Mouse (Mus musculus): ENCODE measurements at regions not wholly inside any gene's neighbourhood (a gene's known extent, or its start where the extent isn't known, plus 50 kb on each side); places are given as distances from the start of the nearest gene placed in this dataset.

DNA sequence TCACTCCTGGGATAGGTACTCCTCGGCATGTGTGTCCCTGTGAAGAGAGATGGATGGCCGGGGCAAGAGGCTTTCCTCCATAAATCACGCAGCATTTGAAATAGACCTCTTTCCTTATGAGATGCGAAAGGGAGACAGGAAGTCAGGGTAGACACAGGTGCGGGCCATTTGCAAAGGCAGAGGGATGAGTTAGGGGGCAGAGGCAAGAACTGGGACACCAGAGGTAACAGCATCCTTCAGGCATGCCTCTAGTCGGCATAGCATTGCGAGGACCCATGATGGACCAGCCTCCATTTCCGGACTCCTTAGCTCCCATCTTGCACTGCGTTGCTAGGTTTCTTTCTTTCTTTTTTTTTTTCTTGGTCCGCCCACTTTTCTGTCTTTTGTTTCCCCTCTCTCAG is 532.6 kb upstream of the Tbx3 start:
- no peak for ATAC-seq (replicated peaks; ENCODE audit: poor library complexity)

- ATAC-seq (replicated peaks; ENCODE audit: poor library complexity) = no peak
Measured at GRCm38 (mm10) chr5:119138293-119138692, 532.2 kb upstream of the Tbx3 start.

- ATAC-seq (replicated peaks; ENCODE audit: poor library complexity) = no peak
Measured at GRCm38 (mm10) chr5:119139336-119139735, 531.1 kb upstream of the Tbx3 start.

GRCm38 (mm10) chr5:119139816-119140215 is 530.7 kb upstream of the Tbx3 start:
- no peak for ATAC-seq (replicated peaks; ENCODE audit: poor library complexity)

- ATAC-seq (replicated peaks; ENCODE audit: poor library complexity) = no peak
Measured at GRCm38 (mm10) chr5:119143411-119143810, 527.1 kb upstream of the Tbx3 start.

DNA sequence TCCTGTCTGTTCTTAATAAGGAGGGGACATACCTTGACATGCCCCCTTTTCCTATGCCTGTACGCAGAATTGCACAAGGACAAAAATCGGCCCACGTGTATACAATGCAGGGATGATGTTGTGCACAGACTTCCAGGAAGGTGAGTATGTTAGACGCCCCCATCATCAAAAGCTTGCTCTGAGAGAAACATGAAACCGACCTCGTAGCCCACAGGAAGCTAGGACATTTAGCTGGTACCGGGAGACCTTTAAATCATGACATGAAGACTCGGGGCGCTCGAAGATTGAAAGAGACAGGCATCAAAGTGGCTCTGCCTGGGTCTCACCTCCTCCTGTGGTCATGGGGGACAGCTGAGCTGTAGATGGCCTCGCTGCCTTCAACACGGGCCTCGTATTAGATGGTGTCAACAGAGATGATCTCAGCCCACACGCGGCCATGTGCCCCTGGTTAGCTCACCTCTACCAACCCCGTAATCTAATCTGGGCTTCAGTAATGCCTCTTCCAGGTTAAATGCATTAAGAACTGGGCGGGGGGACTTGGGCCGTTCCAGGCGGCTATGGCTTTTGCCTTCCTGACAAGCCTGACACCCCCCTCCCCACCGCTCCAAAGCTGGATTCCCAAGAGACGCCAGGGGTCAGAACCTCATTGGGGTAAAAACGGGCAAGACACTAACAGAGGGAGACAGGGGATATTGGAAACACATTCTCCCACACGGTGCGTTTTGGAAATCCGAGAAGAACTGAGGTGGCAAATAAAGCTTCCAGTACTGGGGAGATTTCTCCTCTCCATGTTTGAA is 520.9 kb upstream of the Tbx3 start:
- no peak for ATAC-seq (replicated peaks; ENCODE audit: poor library complexity)

DNA sequence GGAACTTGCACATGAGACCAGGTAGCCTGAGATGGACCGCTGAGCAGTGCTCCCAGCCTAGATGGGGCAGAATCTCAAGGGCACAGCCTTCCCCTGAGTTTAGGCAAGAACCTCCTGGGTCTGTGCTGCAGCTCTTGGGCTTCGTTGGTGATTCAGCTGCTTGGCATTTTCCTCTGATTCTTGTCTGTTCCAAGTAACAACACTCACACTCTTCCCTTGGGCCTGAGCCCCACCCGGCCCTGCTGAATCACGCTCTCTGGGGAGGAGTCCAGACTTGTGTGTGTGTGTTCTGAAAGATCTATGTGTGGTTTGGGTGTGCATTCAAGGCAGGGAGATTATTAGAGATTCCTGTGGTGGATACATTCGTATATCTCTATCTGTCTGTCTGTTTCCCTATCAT is 517.4 kb upstream of the Tbx3 start:
- ATAC-seq (replicated peaks; ENCODE audit: poor library complexity) = no peak

DNA sequence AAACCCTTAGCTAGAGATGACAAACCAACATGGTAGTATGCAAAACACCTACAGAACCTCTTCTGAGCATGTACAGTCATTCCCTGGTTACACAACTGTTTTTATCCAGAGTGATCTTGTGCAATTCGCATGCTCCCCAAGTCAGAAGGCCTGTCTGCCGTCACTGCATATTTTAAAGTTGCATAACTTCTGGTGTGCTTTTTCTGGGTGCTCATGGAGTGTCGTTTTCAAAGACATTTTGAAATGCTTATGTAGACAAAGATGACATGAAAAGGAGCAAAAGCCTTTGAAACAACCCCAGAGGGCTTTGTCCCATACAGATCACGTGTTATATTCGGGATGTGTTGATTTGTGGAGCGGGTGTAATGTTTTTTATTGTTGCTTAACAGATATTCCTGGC is 513.8 kb upstream of the Tbx3 start:
- no peak for ATAC-seq (replicated peaks; ENCODE audit: poor library complexity)

GRCm38 (mm10) chr5:119158171-119158570 is 512.3 kb upstream of the Tbx3 start:
- ATAC-seq (replicated peaks; ENCODE audit: poor library complexity) = no peak

DNA sequence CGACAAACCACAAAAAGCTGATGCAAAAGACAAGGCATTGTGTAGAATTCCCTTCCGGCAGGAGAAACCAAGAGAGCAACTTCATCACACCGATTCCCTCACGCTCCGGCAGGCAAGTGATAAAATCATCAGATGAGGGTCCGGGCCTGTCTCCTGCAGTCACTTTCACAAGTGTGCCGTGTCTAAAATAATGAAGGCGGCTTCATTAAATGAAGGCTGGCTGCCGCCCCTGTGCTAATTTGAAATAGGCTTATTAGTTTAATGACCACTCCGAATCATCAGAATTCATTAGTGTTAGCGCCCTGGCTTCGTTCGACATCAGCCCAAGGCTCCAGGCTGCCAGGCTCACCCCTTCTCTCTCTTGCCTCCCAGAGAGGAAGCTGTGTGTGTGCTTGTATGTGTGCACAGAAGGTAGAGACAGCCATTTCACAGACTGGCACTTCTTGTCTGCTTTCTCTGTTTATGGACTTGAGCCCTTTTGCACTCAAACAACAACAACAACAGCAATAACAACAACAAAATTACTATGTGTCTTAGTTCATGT is 508.3 kb upstream of the Tbx3 start:
- no peak for ATAC-seq (replicated peaks; ENCODE audit: poor library complexity)

DNA sequence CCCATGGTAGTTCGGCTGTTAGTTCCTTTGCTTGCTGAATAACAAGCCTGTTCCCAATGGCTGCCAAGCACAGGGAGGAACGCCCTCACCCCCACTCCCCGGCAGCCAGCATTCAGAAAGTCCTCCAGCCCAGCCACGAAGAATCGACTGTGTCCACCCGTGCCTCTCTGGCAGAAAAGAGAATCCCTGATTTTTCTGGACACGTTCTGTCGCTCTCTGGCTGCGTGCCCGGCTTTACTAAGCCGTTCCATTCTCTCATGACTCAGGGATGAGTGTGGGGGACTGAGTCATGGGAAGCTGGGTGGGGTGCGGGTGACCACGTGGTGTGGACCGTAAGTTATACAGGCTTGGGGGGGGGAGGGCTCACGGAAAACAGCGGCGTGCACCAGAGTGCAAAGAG is 502.8 kb upstream of the Tbx3 start:
- no peak for ATAC-seq (replicated peaks; ENCODE audit: poor library complexity)

- ATAC-seq (replicated peaks; ENCODE audit: poor library complexity) = no peak
Measured at GRCm38 (mm10) chr5:119169274-119169673, 501.2 kb upstream of the Tbx3 start.

- ATAC-seq (replicated peaks; ENCODE audit: poor library complexity) = no peak
Measured at GRCm38 (mm10) chr5:119171626-119172025, 498.8 kb upstream of the Tbx3 start.

GRCm38 (mm10) chr5:119178805-119179204 is 491.7 kb upstream of the Tbx3 start:
- no peak for ATAC-seq (replicated peaks; ENCODE audit: poor library complexity)

- no peak for ATAC-seq (replicated peaks; ENCODE audit: poor library complexity)
Measured at GRCm38 (mm10) chr5:119183545-119184047, 486.9 kb upstream of the Tbx3 start.

- no peak for ATAC-seq (replicated peaks; ENCODE audit: poor library complexity)
Measured at GRCm38 (mm10) chr5:119186611-119187010, 483.9 kb upstream of the Tbx3 start.

DNA sequence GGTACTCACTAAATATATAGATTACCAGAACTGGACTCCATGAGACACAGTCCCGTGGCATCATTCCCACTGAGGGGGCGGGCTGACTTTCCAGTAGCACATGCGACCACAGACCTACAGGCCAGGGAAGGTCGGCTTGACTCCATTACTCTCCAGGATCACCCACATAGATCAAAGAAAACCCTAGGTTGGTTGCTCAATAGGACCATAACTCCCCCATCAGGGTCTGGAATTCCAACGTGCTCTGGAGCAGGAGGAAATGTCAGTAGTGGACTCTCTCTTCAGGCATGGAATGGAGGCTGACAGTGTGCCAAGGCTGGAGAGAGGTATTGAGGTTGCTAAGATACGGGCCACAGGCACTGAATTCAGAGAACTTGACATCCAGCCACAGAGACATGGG is 482.0 kb upstream of the Tbx3 start:
- ATAC-seq (replicated peaks; ENCODE audit: poor library complexity) = no peak

DNA sequence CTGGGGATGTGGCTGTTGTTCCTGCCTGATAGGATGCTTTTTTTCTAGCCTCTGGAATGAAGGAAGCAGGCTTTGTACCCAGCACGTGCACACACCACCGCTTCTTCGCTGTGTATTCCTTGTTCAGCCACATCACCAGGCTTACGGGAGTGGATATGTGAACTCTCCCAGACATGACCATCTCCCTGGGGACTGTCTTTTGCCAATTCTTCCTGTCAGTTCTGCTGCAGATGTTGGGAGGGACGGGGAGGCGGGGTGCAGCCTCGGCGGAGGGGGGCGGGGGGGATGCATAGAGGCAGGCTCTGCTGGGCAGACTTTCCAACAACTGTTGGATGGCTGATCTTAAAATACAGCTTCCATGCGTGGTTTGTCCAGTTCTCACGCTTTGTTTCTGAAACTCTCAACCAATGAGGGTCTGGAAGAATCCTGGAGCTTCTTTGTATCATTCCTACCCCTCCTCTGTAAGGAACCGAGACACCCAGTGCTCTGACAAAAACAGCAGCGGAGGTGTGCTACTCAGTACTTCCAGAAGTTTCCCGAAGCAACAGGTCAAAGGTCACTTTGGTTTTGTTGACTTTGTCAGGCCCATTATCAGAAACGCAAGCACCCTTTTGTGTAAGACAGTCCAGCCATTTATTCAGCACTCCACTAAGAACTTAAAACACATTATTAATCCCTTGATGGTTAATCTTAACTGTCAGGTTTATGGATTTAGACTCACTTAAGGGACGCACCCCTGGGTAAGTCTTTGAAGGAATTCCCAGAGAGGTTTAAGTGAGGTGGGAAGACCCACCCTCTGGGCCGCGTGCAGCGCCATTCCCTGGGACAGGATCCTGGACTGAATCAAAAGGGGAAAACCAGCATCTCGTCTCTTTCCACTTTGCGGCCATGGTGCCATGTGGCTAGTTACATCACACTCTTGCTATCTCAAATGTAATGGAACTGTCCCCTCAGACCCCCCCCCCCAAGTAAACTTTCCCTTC is 476.5 kb upstream of the Tbx3 start:
- ATAC-seq (replicated peaks; ENCODE audit: poor library complexity) = no peak

DNA sequence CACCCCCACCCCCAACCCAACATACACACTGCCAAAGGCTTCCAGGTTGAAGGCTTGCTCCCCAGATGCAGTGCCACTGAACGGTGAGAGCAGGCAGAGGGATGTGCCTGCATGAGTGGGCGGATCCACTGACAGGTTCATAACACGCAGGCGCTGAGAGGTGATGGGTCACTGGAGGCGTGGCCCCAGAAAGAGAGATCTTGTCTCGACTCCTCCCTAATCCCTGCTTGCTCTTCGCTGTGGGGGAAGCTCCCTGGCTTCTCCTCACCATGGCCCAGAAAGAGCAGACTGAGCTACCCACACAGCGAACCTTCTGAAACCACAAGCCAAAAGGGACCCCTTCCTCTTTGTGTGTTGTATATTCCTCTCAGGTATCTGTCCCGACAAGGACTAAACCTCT is 470.6 kb upstream of the Tbx3 start:
- ATAC-seq (replicated peaks; ENCODE audit: poor library complexity) = no peak

DNA sequence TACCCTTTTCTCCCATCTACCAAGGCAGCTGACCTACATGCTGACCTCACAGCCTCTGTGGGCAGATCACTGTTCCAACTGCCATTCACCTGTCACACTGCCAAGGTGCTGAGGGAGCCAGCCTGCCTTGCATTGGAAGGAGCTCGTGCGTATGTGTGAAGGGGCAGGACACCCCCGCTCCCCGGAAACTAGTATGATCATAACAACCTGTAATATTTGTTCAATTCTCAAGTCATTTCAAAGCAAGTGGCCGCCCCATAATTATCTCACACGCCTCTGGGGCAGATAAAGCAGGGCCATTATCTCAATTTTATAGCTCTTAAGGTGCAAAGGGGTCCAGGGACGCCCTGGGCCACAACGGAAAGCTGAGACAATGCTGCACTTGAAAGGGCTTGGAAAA is 469.2 kb upstream of the Tbx3 start:
- ATAC-seq (replicated peaks; ENCODE audit: poor library complexity) = no peak

- ATAC-seq (replicated peaks; ENCODE audit: poor library complexity) = no peak
Measured at GRCm38 (mm10) chr5:119204736-119205135, 465.7 kb upstream of the Tbx3 start.

DNA sequence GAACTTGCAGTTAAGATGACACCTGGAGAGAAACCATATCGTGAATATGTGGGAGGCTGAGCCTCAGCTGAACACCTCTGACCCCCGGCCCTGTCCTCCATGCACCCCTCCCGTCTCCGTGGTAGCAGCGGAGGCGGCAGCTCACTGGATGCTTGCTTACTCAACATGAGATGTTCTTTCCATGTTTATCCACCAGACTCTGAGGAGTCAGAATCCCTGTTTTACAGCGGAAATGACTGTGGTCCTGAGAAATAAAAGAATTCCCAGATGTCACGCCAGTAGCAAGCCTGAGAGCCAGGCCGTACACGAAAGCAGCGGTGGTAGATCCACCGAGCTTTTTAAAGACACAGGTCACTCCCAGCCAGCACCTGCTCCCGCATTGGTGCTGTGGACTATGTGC is 462.4 kb upstream of the Tbx3 start:
- ATAC-seq (replicated peaks; ENCODE audit: poor library complexity) = no peak
